Mouse (Mus musculus) intestine, postnatal 0 days (tissue): Measurements from ENCODE around the gene Hnrnpr. TPM values are rescaled to one million over a fixed set of nuclear protein-coding genes. Genes with fewer than 3 reads are reported as not detected.

Source experiments
- ATAC-seq: fragments of 200-750 bp; cut with Nextera tagmentation; 2 replicates; pipeline ENCODE4 v1.8.0; 2017; ENCODE audit warnings: mild to moderate bottlenecking, moderate TSS enrichment, moderate library complexity
- H3K27ac ChIP-seq: fragments of 300-500 bp; sonication (generic); 2 replicates; pipeline ENCODE4 v1.5.1; 2014; ENCODE audit warnings: mild to moderate bottlenecking, low read depth, low read length, moderate library complexity
- H3K27me3 ChIP-seq: fragments of 300-500 bp; sonication (generic); replicated peaks from 2 replicates; pipeline ENCODE4 v1.6.1; 2014; ENCODE audit warnings: low read length, mixed read lengths; ENCODE audit not compliant: control insufficient read depth, insufficient read depth
- H3K36me3 ChIP-seq: fragments of 300-500 bp; sonication (generic); 2 replicates; pipeline ENCODE4 v1.6.1; 2014; ENCODE audit warnings: mild to moderate bottlenecking, moderate library complexity; ENCODE audit not compliant: control insufficient read depth, insufficient read depth
- H3K4me1 ChIP-seq: fragments of 300-500 bp; sonication (generic); replicated peaks from 2 replicates; pipeline ENCODE4 v1.6.1; 2014; ENCODE audit warnings: antibody characterized with exemption, low read length, mixed read lengths; ENCODE audit not compliant: control insufficient read depth, insufficient read depth
- H3K4me2 ChIP-seq: fragments of 300-500 bp; sonication (generic); replicated peaks from 2 replicates; pipeline ENCODE4 v1.6.1; 2014; ENCODE audit warnings: low read depth, mild to moderate bottlenecking, moderate library complexity
- H3K4me3 ChIP-seq: fragments of 300-500 bp; sonication (generic); 2 replicates; pipeline ENCODE4 v1.5.1; 2014; ENCODE audit warnings: low read depth, low read length
- H3K9ac ChIP-seq: fragments of 300-500 bp; sonication (generic); 2 replicates; pipeline ENCODE4 v1.6.1; 2014; ENCODE audit warnings: mild to moderate bottlenecking, low read depth, low read length
- H3K9me3 ChIP-seq: fragments of 300-500 bp; sonication (generic); 2 replicates; pipeline ENCODE4 v1.6.1; 2016; ENCODE audit warnings: mixed run types; ENCODE audit not compliant: control insufficient read depth
- CTCF ChIP-seq: sonication (generic); IDR thresholded peaks from 2 replicates; pipeline ENCODE4 v1.5.1; 2016; ENCODE audit warnings: low read depth, mild to moderate bottlenecking, control low read depth, antibody characterized with exemption, moderate library complexity
- WGBS: fragments of 180-500 bp; shearing (Covaris S2); extraction: QIAGEN DNeasy Blood & Tissue Kit; methylation state at CpG from one replicate; pipeline ENCODE4 v1.1.7; 2014; 5-methylcytosine and 5-hydroxymethylcytosine counted together
- polyA plus RNA-seq: library from polyadenylated mRNA; unstranded; fragments of >200 nt; fragmentation: Nextera tagmentation; extraction: Ambion mirVana; gene quantifications from 2 replicates; pipeline ENCODE4 v1.2.1, GENCODE M21; 2015

Hnrnpr gene
- polyA plus RNA-seq, 1 experiment from 2014 or later, result 47.9 TPM

GRCm38 (mm10) chr4:136335065-136335464, 24.3 kb downstream of the Hnrnpr start:
- H3K4me3 ChIP-seq, result no peak overlapping the region
- H3K4me1 ChIP-seq, result no peaks in the 10 kb centered on the region
- ATAC-seq, result no peak
- 46% methylated on average over 2 of the region's 2 CpGs for WGBS
- H3K9ac ChIP-seq, result no peak overlapping the region
- TF ChIP-seq CTCF, result no peak
- H3K27ac ChIP-seq, result no peak overlapping the region
- no peak overlapping the region for H3K4me2 ChIP-seq
- peaks cover 28% of the 10 kb centered on the region for H3K36me3 ChIP-seq
- no peaks in the 10 kb centered on the region for H3K9me3 ChIP-seq
- no peaks in the 10 kb centered on the region for H3K27me3 ChIP-seq

DNA sequence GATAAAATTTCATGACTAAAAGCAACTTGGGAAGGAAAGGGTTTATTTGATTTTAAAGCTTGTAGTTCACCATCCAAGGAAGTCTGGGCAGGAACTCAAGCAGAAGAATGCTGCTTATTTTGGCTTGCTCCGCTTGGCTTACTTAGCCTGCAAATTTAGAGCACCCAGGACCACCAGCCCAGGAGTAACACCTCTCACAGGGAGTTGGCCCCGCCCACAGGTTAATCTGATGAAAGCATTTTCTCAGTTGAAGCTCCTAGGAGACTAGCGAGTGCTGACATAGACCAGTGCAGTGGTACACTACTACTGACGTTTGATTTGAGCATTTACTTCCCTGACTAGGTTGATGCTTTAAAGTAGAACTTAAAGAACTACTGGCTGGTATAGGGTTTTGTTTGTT, 26.4 kb downstream of the Hnrnpr start:
- ATAC-seq, result no peak
- Histone ChIP-seq H3K9me3 (no peaks in the 10 kb centered on the region), H3K9ac (no peak overlapping the region), H3K4me2 (no peak overlapping the region), H3K27me3 (no peaks in the 10 kb centered on the region), H3K27ac (no peak overlapping the region), H3K4me3 (no peak overlapping the region), H3K36me3 (peaks cover 26% of the 10 kb centered on the region), H3K4me1 (no peaks in the 10 kb centered on the region)
- 62% methylated on average over 4 of the region's 4 CpGs for WGBS
- no peak for TF ChIP-seq CTCF

- peaks cover 48% of the 10 kb centered on the region for H3K36me3 ChIP-seq
- no peak overlapping the region for H3K4me2 ChIP-seq
- H3K4me3 ChIP-seq, result no peak overlapping the region
- WGBS, result 67% methylated on average over 6 of the region's 6 CpGs
- no peak overlapping the region for H3K27ac ChIP-seq
- ATAC-seq, result no peak
- TF ChIP-seq CTCF, result no peak
- H3K9me3 ChIP-seq, result no peaks in the 10 kb centered on the region
- H3K9ac ChIP-seq, result no peak overlapping the region
- H3K27me3 ChIP-seq, result no peaks in the 10 kb centered on the region
- no peaks in the 10 kb centered on the region for H3K4me1 ChIP-seq
These were observed 38.9 kb downstream of the Hnrnpr start for GRCm38 (mm10) chr4:136349616-136350015.

DNA sequence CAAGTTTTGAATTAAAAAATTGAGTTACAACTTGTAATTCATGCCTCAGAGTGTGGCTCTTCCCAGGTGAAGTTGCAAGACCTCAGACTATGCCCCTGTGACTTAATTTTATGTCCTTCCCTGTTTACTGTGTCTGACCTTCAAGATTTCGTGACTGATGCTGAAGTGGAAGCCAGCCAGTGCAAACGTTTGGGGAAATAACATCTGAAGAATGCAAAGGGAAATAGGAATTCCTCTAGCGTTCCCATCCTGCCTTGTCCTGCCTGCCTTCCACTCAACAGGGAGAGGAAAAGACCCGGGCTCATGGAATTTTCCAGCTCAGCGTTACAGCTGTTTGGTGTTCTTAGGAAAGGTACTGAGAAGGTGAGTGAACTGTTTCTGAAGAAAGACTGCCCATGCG, 46.3 kb downstream of the Hnrnpr start:
- peaks cover 48% of the 10 kb centered on the region for H3K36me3 ChIP-seq
- no peaks in the 10 kb centered on the region for H3K4me1 ChIP-seq
- no peak overlapping the region for H3K9ac ChIP-seq
- 53% methylated on average over 6 of the region's 6 CpGs for WGBS
- TF ChIP-seq CTCF, result no peak
- no peak overlapping the region for H3K27ac ChIP-seq
- H3K9me3 ChIP-seq, result no peaks in the 10 kb centered on the region
- H3K27me3 ChIP-seq, result no peaks in the 10 kb centered on the region
- H3K4me3 ChIP-seq, result no peak overlapping the region
- no peak overlapping the region for H3K4me2 ChIP-seq
- no peak for ATAC-seq

DNA sequence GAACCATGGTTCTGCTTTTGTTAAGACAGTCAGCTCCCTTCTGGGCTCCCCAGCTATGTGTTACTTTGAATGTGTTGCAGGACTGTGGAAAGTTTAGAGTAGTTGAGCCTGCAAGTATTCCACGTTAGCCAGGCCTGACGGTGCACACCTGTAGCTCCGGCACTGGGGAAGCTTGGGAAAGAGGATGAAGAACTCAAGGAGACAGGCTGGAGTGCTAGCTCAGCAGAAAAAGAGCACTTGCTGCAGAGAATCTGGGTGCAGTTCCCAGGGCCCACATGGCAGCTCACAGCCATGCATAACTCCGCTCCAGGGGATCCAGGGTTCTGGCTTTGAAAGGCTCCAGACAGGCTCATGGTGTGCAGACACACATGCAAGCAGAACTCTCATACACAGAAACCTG, 46.7 kb downstream of the Hnrnpr start:
- no peaks in the 10 kb centered on the region for H3K4me1 ChIP-seq
- no peak overlapping the region for H3K9ac ChIP-seq
- TF ChIP-seq CTCF, result no peak
- peaks cover 48% of the 10 kb centered on the region for H3K36me3 ChIP-seq
- WGBS, result 89% methylated on average over 4 of the region's 4 CpGs
- no peak overlapping the region for H3K4me3 ChIP-seq
- no peak overlapping the region for H3K4me2 ChIP-seq
- H3K27ac ChIP-seq, result no peak overlapping the region
- no peak for ATAC-seq
- no peaks in the 10 kb centered on the region for H3K27me3 ChIP-seq
- H3K9me3 ChIP-seq, result no peaks in the 10 kb centered on the region

- Histone ChIP-seq H3K4me2 (no peak overlapping the region), H3K9me3 (no peaks in the 10 kb centered on the region), H3K9ac (no peak overlapping the region), H3K27ac (no peak overlapping the region), H3K4me3 (no peak overlapping the region), H3K27me3 (no peaks in the 10 kb centered on the region), H3K36me3 (no peaks in the 10 kb centered on the region), H3K4me1 (no peaks in the 10 kb centered on the region)
- no peak for ATAC-seq
- no peak for TF ChIP-seq CTCF
- 50% methylated on average over 4 of the region's 4 CpGs for WGBS
These were observed 57.1 kb downstream of the Hnrnpr start for GRCm38 (mm10) chr4:136367856-136368255.

DNA sequence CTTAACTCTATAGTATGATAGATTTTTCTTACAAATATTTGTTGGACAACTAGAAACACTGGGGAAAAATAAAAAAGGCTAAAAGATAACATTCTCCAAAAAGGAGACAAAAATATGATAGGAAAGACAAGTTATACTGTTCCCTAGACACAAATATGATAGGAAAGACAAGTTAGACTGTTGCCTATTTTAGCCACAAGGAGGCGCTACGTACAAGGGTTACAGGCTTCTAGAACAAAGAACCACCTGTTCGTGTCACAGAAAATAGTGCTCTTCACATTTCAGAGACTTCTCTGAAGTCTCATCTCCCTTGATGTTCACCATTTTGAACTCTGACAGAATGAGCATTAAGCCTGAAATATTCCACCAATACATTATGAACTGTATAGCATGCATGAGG, 59.0 kb downstream of the Hnrnpr start:
- no peak overlapping the region for H3K4me3 ChIP-seq
- H3K4me1 ChIP-seq, result no peaks in the 10 kb centered on the region
- ATAC-seq, result no peak
- H3K27me3 ChIP-seq, result no peaks in the 10 kb centered on the region
- 2% methylated on average over 3 of the region's 3 CpGs for WGBS
- no peak overlapping the region for H3K27ac ChIP-seq
- TF ChIP-seq CTCF, result peak; percentile 90
- no peaks in the 10 kb centered on the region for H3K36me3 ChIP-seq
- H3K9ac ChIP-seq, result no peak overlapping the region
- no peak overlapping the region for H3K4me2 ChIP-seq
- no peaks in the 10 kb centered on the region for H3K9me3 ChIP-seq
